Mouse (Mus musculus): ENCODE results near the gene Scgb3a1. TPM values are rescaled to one million over a fixed set of nuclear protein-coding genes. Genes with fewer than 3 reads are reported as not detected.
A peak's percentile ranks its signal among the peaks of the same experiment; 100 is the strongest.

Gene Scgb3a1
- polyA plus RNA-seq, 1 experiment from 2014 or later, result not detected

GRCm38 (mm10) chr11:49650113-49650993 lies 13.1 kb upstream of the Scgb3a1 start:
- Histone ChIP-seq H3K27me3 (ENCODE audit: low read depth, poor library complexity, severe bottlenecking) (no peaks in the 10 kb centered on the region), H3K27ac (no peak overlapping the region; the same call in 1 of the 2 replicates), H3K9me3 (replicated peaks) (no peaks in the 10 kb centered on the region), H3K36me3 (no peaks in the 10 kb centered on the region), H3K4me3 (no peak overlapping the region), H3K4me1 (peaks cover 17% of the 10 kb centered on the region)
- WGBS, result 58% methylated on average over 18 of the region's 18 CpGs
- DNase-seq (ENCODE audit: low spot score), result peak; percentile 58

- Histone ChIP-seq H3K4me3 (no peak overlapping the region), H3K4me1 (peaks cover 13% of the 10 kb centered on the region), H3K27me3 (ENCODE audit: low read depth, poor library complexity, severe bottlenecking) (no peaks in the 10 kb centered on the region), H3K9me3 (replicated peaks) (no peaks in the 10 kb centered on the region), H3K27ac (no peak overlapping the region; the same call in 1 of the 2 replicates), H3K36me3 (no peaks in the 10 kb centered on the region)
- no peak for DNase-seq (ENCODE audit: low spot score)
- WGBS, result 71% methylated on average over 16 of the region's 16 CpGs
Measured at GRCm38 (mm10) chr11:49650994-49651761, 12.2 kb upstream of the Scgb3a1 start.

- WGBS, result 89% methylated on average over 10 of the region's 10 CpGs
- Histone ChIP-seq H3K36me3 (no peaks in the 10 kb centered on the region), H3K9me3 (replicated peaks) (no peaks in the 10 kb centered on the region), H3K27me3 (ENCODE audit: low read depth, poor library complexity, severe bottlenecking) (no peaks in the 10 kb centered on the region), H3K27ac (peak overlapping the region; percentile 14; the same call in 1 of the 2 replicates), H3K4me3 (no peak overlapping the region), H3K4me1 (peaks cover 13% of the 10 kb centered on the region)
- no peak for DNase-seq (ENCODE audit: low spot score)
Measured at GRCm38 (mm10) chr11:49651762-49652322, 11.6 kb upstream of the Scgb3a1 start.

- Histone ChIP-seq H3K27ac (no peak overlapping the region; the same call in 1 of the 2 replicates), H3K9me3 (replicated peaks) (no peaks in the 10 kb centered on the region), H3K27me3 (ENCODE audit: low read depth, poor library complexity, severe bottlenecking) (no peaks in the 10 kb centered on the region), H3K4me3 (peak overlapping the region; percentile 22; the same call in 1 of the 2 replicates), H3K36me3 (no peaks in the 10 kb centered on the region), H3K4me1 (peaks cover 13% of the 10 kb centered on the region)
- peak; percentile 93 for DNase-seq (ENCODE audit: low spot score)
- WGBS, result 29% methylated on average over 19 of the region's 19 CpGs
Measured at GRCm38 (mm10) chr11:49652401-49653078, 10.9 kb upstream of the Scgb3a1 start.

- no peaks in the 10 kb centered on the region for H3K9me3 ChIP-seq (replicated peaks)
- no peak for DNase-seq (ENCODE audit: low spot score)
- H3K4me3 ChIP-seq, result peak overlapping the region; percentile 22; the same call in 1 of the 2 replicates
- H3K27ac ChIP-seq, result no peak overlapping the region
- no peaks in the 10 kb centered on the region for H3K27me3 ChIP-seq (ENCODE audit: low read depth, poor library complexity, severe bottlenecking)
- H3K36me3 ChIP-seq, result no peaks in the 10 kb centered on the region
- peaks cover 13% of the 10 kb centered on the region for H3K4me1 ChIP-seq
- 46% methylated on average over 11 of the region's 11 CpGs for WGBS
Measured at GRCm38 (mm10) chr11:49653079-49653408, 10.4 kb upstream of the Scgb3a1 start.

GRCm38 (mm10) chr11:49654651-49655050 lies 8.8 kb upstream of the Scgb3a1 start:
- no peak overlapping the region for H3K4me3 ChIP-seq
- WGBS, result 90% methylated on average over 5 of the region's 5 CpGs
- H3K27me3 ChIP-seq (ENCODE audit: low read depth, poor library complexity, severe bottlenecking), result no peaks in the 10 kb centered on the region
- peaks cover 18% of the 10 kb centered on the region for H3K4me1 ChIP-seq
- H3K9me3 ChIP-seq (replicated peaks), result no peaks in the 10 kb centered on the region
- H3K36me3 ChIP-seq, result no peaks in the 10 kb centered on the region
- H3K27ac ChIP-seq, result no peak overlapping the region
- no peak for DNase-seq (ENCODE audit: low spot score)

GRCm38 (mm10) chr11:49655501-49655900 lies 7.9 kb upstream of the Scgb3a1 start:
- H3K27me3 ChIP-seq (ENCODE audit: low read depth, poor library complexity, severe bottlenecking), result no peaks in the 10 kb centered on the region
- H3K9me3 ChIP-seq (replicated peaks), result no peaks in the 10 kb centered on the region
- no peak overlapping the region for H3K4me3 ChIP-seq
- no peak overlapping the region for H3K27ac ChIP-seq
- H3K4me1 ChIP-seq, result peaks cover 18% of the 10 kb centered on the region
- DNase-seq (ENCODE audit: low spot score), result no peak
- no peaks in the 10 kb centered on the region for H3K36me3 ChIP-seq

- no peaks in the 10 kb centered on the region for H3K27me3 ChIP-seq (ENCODE audit: low read depth, poor library complexity, severe bottlenecking)
- H3K9me3 ChIP-seq (replicated peaks), result no peaks in the 10 kb centered on the region
- peaks cover 6% of the 10 kb centered on the region for H3K4me1 ChIP-seq
- DNase-seq (ENCODE audit: low spot score), result peak; percentile 21
- no peak overlapping the region for H3K4me3 ChIP-seq
- no peak overlapping the region for H3K27ac ChIP-seq
- no peaks in the 10 kb centered on the region for H3K36me3 ChIP-seq
- 83% methylated on average over 4 of the region's 4 CpGs for WGBS
Measured at GRCm38 (mm10) chr11:49658065-49658464, 5.3 kb upstream of the Scgb3a1 start.

GRCm38 (mm10) chr11:49658791-49659469 lies 4.5 kb upstream of the Scgb3a1 start:
- no peak overlapping the region for H3K4me3 ChIP-seq
- no peaks in the 10 kb centered on the region for H3K9me3 ChIP-seq (replicated peaks)
- 81% methylated on average over 10 of the region's 10 CpGs for WGBS
- peak; percentile 27 for DNase-seq (ENCODE audit: low spot score)
- no peak overlapping the region for H3K27ac ChIP-seq
- no peaks in the 10 kb centered on the region for H3K36me3 ChIP-seq
- H3K27me3 ChIP-seq (ENCODE audit: low read depth, poor library complexity, severe bottlenecking), result no peaks in the 10 kb centered on the region
- H3K4me1 ChIP-seq, result 0 out of 2 replicates have a peak, but pooled peaks cover 5% of the 10 kb centered on the region

GRCm38 (mm10) chr11:49659470-49659799 lies 4.0 kb upstream of the Scgb3a1 start:
- Histone ChIP-seq H3K4me3 (no peak overlapping the region), H3K36me3 (no peaks in the 10 kb centered on the region), H3K9me3 (replicated peaks) (no peaks in the 10 kb centered on the region), H3K27ac (no peak overlapping the region), H3K27me3 (ENCODE audit: low read depth, poor library complexity, severe bottlenecking) (no peaks in the 10 kb centered on the region), H3K4me1 (0 out of 2 replicates have a peak, but pooled peaks cover 5% of the 10 kb centered on the region)
- WGBS, result 78% methylated on average over 7 of the region's 7 CpGs
- DNase-seq (ENCODE audit: low spot score), result peak; percentile 17

GRCm38 (mm10) chr11:49662292-49662780 lies 1.1 kb upstream of the Scgb3a1 start:
- WGBS, result 61% methylated on average over 15 of the region's 15 CpGs
- DNase-seq (ENCODE audit: low spot score), result peak; percentile 29
- H3K4me1 ChIP-seq, result 0 out of 2 replicates have a peak, but pooled peaks cover 5% of the 10 kb centered on the region

More at GRCm38 (mm10) chr11:49662292-49662780, 1.1 kb upstream of the Scgb3a1 start:
- Histone ChIP-seq H3K27me3 (ENCODE audit: low read depth, poor library complexity, severe bottlenecking) (no peaks in the 10 kb centered on the region), H3K36me3 (no peaks in the 10 kb centered on the region), H3K4me3 (no peak overlapping the region), H3K9me3 (replicated peaks) (no peaks in the 10 kb centered on the region), H3K27ac (no peak overlapping the region)
